Mouse (Mus musculus) kidney, adult 2 months (tissue): ENCODE results near the gene Egln1.

Experiments
- CTCF ChIP-seq: fragments of 200-500 bp; conservative IDR thresholded peaks from 2 replicates; pipeline ENCODE4 v1.5.1; 2011; ENCODE audit warnings: low read depth, mild to moderate bottlenecking, control low read depth, low read length, moderate library complexity, mixed read lengths; ENCODE audit not compliant: insufficient read depth, insufficient read length
- POLR2A ChIP-seq: fragments of 200-500 bp; IDR thresholded peaks from one replicate; pipeline ENCODE4 v1.6.1; 2011; ENCODE audit warnings: low read depth, low read length, control low read depth

DNA sequence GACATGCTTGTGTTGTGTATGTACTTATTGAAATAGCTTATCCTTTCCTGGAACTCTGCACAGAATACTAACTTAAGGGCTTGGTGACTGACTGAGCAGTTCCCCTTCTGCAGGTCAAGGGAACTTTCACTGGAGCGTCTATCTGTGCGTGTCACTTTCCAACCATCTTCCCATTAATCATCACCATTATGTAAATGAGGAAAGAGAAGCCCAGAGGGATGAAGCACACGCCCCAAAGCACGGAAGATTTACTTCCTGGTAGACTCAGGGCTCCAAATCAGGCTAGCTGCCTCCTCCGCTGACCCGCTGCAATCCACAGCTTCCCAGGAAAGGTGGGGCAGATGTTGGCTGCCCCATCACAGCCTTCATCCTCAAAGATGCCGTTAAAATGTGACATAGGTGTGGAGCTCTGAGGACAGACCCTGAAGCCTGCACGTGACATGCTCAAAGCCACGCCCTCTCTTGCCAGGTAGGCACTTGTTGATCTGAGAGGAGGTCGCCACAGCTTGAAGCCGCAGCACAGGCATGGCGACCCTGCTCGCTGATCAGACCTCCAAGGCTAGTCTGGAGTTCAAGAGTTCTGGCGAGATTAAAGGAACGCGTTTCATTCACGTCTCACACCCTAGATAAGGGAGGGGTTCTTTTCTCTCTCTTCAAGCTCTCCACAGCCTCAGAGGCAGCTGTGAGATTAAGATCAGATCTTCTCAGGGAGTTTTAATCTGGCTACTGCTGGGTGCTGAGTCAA, 42.0 kb upstream of the Egln1 start:
- no peak for TF ChIP-seq POLR2A
- TF ChIP-seq CTCF: no peak
